Mouse (Mus musculus) MEL (cell line): Measurements from ENCODE around the gene Frmd4a.

Source experiments
- CHD1 ChIP-seq: IDR thresholded peaks from 2 replicates; pipeline ENCODE4 v1.6.1; 2012; ENCODE audit warnings: low read depth, mild to moderate bottlenecking, inconsistent platforms, low read length, improper control_type of control experiment
- CHD2 ChIP-seq: IDR thresholded peaks from 2 replicates; pipeline ENCODE4 v1.6.1; 2011; ENCODE audit warnings: low read length, improper control_type of control experiment
- CTCF ChIP-seq, 3 experiments: IDR thresholded peaks in 2 of 3; conservative IDR thresholded peaks in 1 of 3; 2 replicates each; pipeline ENCODE4 v1.5.1; 2011 to 2012; ENCODE audit warnings: low read length in 3 of 3, low read depth in 2 of 3, mild to moderate bottlenecking in 2 of 3, improper control_type of control experiment in 1 of 3, inconsistent platforms in 1 of 3, mixed read lengths in 1 of 3, moderate library complexity in 1 of 3; ENCODE audit not compliant: control insufficient read depth in 1 of 3, insufficient read depth in 1 of 3, poor library complexity in 1 of 3, severe bottlenecking in 1 of 3
- EP300 ChIP-seq, 2 experiments: IDR thresholded peaks; 2 replicates each; pipeline ENCODE4 v1.6.1; 2011; ENCODE audit warnings: improper control_type of control experiment in 2 of 2, low read length in 2 of 2, low read depth in 1 of 2, mild to moderate bottlenecking in 1 of 2
- ETS1 ChIP-seq: IDR thresholded peaks from 2 replicates; pipeline ENCODE4 v1.6.1; 2012; ENCODE audit warnings: low read depth, mild to moderate bottlenecking, inconsistent platforms, low read length, improper control_type of control experiment, moderate library complexity
- MYC ChIP-seq: IDR thresholded peaks from 2 replicates; pipeline ENCODE4 v1.6.1; 2011; ENCODE audit warnings: low read depth, mild to moderate bottlenecking, low read length, improper control_type of control experiment, moderate library complexity
- POLR2A ChIP-seq, 2 experiments: IDR thresholded peaks; 2 replicates each; pipeline ENCODE4 v1.6.1; 2011 to 2012; ENCODE audit warnings: low read length in 2 of 2, mild to moderate bottlenecking in 2 of 2, control low read depth in 1 of 2, improper control_type of control experiment in 1 of 2, low read depth in 1 of 2, moderate library complexity in 1 of 2; ENCODE audit not compliant: control insufficient read depth in 1 of 2, insufficient read depth in 1 of 2, poor library complexity in 1 of 2
- RCOR1 ChIP-seq: IDR thresholded peaks from 2 replicates; pipeline ENCODE4 v1.6.1; 2012; ENCODE audit warnings: low read depth, mild to moderate bottlenecking, inconsistent platforms, low read length, improper control_type of control experiment
- SIN3A ChIP-seq: IDR thresholded peaks from 2 replicates; pipeline ENCODE4 v1.6.1; 2012; ENCODE audit warnings: low read length, improper control_type of control experiment, inconsistent platforms
- TAL1 ChIP-seq: IDR thresholded peaks from 2 replicates; pipeline ENCODE4 v1.6.1; 2012; ENCODE audit warnings: mild to moderate bottlenecking, inconsistent platforms, low read length, moderate library complexity, mixed read lengths
- TBP ChIP-seq: IDR thresholded peaks from 2 replicates; pipeline ENCODE4 v1.8.0; 2011; ENCODE audit warnings: low read depth, low read length, improper control_type of control experiment
- USF1 ChIP-seq: IDR thresholded peaks from 2 replicates; pipeline ENCODE4 v1.6.1; 2014; ENCODE audit warnings: low read depth, mild to moderate bottlenecking, inconsistent platforms, low read length, improper control_type of control experiment, moderate library complexity
- ZC3H11A ChIP-seq: IDR thresholded peaks from 2 replicates; pipeline ENCODE4 v1.6.1; 2012; ENCODE audit warnings: low read depth, mild to moderate bottlenecking, inconsistent platforms, low read length, improper control_type of control experiment

GRCm38 (mm10) chr2:4196041-4196440 is 178.5 kb downstream of the Frmd4a start:
- no peak for TF ChIP-seq TAL1
- TF ChIP-seq ZC3H11A, result no peak
- TF ChIP-seq SIN3A, result no peak
- no peak for TF ChIP-seq EP300 (IDR thresholded peaks at IDR 0.05; ENCODE audit: low read depth in 1 of 2, low read length in 2 of 2)
- no peak for TF ChIP-seq MYC
- TF ChIP-seq CTCF (IDR thresholded peaks at IDR 0.05 in 2 of 3, conservative IDR thresholded peaks at IDR 0.05 in 1 of 3; ENCODE audit: control insufficient read depth in 1 of 3, insufficient read depth in 1 of 3, low read depth in 2 of 3, low read length in 3 of 3, poor library complexity in 1 of 3, severe bottlenecking in 1 of 3), result no peak
- no peak for TF ChIP-seq POLR2A (IDR thresholded peaks at IDR 0.05; ENCODE audit: control insufficient read depth in 1 of 2, insufficient read depth in 1 of 2, low read depth in 1 of 2, low read length in 2 of 2, poor library complexity in 1 of 2)
- no peak for TF ChIP-seq TBP
- TF ChIP-seq CHD1, result no peak
- TF ChIP-seq RCOR1, result no peak
- no peak for TF ChIP-seq CHD2
- TF ChIP-seq ETS1, result no peak
- no peak for TF ChIP-seq USF1
